Mouse (Mus musculus): ENCODE results near the gene Tuba1c. TPM values are rescaled to one million over a fixed set of nuclear protein-coding genes. Genes with fewer than 3 reads are reported as not detected.

Tuba1c gene
- polyA plus RNA-seq, 1 experiment from 2014 or later: 203 TPM

DNA sequence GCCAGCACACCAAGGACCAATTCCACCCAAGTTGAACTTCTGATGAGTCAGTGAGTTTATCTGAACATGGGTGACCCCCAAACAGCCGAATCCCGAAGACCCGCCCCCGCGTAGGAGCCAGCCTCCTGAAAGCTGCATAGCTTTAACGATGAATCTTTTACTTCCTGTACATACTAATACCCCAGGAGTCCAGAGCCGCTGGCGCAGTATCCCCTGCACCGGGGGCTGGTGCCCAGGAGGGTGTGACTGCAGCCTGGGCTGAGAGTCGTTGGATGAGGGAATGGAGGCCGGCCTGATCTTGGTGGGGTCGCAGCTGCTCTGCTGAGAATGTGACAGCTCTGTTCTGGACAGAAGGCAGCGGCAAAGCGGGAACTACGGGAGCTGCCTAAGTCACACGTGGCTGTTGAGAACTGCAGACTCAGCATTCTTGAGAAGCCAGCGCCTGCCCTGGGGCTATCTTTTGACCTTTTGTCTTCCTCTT, 28.2 kb upstream of the Tuba1c start:
- H3K4me3 ChIP-seq (ENCODE audit: low read depth, low read length): no peak overlapping the region
- H3K9me3 ChIP-seq (ENCODE audit: control insufficient read depth, low read depth, low read length): no peaks in the 10 kb centered on the region
- H3K27me3 ChIP-seq (ENCODE audit: control insufficient read depth, insufficient read depth, low read length): peaks cover 3% of the 10 kb centered on the region; the same call in 1 of the 2 replicates
- peaks cover 7% of the 10 kb centered on the region; the same call in 1 of the 2 replicates for H3K4me1 ChIP-seq (ENCODE audit: control insufficient read depth, insufficient read depth, low read length)
- H3K9ac ChIP-seq (replicated peaks; ENCODE audit: low read depth, low read length): no peak overlapping the region; the same call in 1 of the 2 replicates
- ATAC-seq (ENCODE audit: insufficient number of reproducible peaks, insufficient read depth, low FRiP score, low read depth): 0 out of 2 replicates have a peak, but pooled peaks have one; percentile 47
- 9% methylated on average over 17 of the region's 17 CpGs for WGBS
- peak overlapping the region; percentile 48 for H3K4me2 ChIP-seq (replicated peaks; ENCODE audit: low read depth, low read length)
- no peak overlapping the region; the same call in 1 of the 2 replicates for H3K27ac ChIP-seq (ENCODE audit: low read length)
- H3K36me3 ChIP-seq (ENCODE audit: control insufficient read depth, insufficient read depth, low read length): no peaks in the 10 kb centered on the region

DNA sequence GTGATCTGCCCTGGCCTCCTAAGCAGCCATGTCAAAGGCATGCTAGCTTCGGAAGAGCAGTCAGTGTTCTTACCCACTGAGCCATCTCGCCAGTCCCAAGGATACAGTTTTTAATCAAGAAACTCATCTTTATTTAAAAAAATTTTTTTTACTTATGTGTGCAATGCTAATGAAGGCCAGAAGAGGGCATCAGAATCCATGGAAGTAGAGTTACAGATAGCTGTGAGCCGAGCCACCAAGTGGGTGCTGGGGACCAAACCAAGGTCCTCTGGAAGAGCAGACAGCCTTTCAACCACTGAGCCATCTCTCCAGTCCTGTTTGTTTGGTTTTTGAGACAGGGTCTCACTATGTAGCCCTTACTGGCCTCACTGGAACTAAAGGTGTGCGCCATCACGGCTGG, 26.1 kb upstream of the Tuba1c start:
- 95% methylated on average over 5 of the region's 5 CpGs for WGBS
- H3K9ac ChIP-seq (replicated peaks; ENCODE audit: low read depth, low read length): no peak overlapping the region
- no peaks in the 10 kb centered on the region for H3K9me3 ChIP-seq (ENCODE audit: control insufficient read depth, low read depth, low read length)
- no peak for ATAC-seq (ENCODE audit: insufficient number of reproducible peaks, insufficient read depth, low FRiP score, low read depth)
- H3K4me3 ChIP-seq (ENCODE audit: low read depth, low read length): no peak overlapping the region
- H3K4me1 ChIP-seq (ENCODE audit: control insufficient read depth, insufficient read depth, low read length): peaks cover 7% of the 10 kb centered on the region; the same call in 1 of the 2 replicates
- H3K36me3 ChIP-seq (ENCODE audit: control insufficient read depth, insufficient read depth, low read length): no peaks in the 10 kb centered on the region
- no peak overlapping the region for H3K27ac ChIP-seq (ENCODE audit: low read length)
- H3K27me3 ChIP-seq (ENCODE audit: control insufficient read depth, insufficient read depth, low read length): peaks cover 3% of the 10 kb centered on the region; the same call in 1 of the 2 replicates
- no peak overlapping the region for H3K4me2 ChIP-seq (replicated peaks; ENCODE audit: low read depth, low read length)

- no peak for ATAC-seq (ENCODE audit: insufficient number of reproducible peaks, insufficient read depth, low FRiP score, low read depth)
- Histone ChIP-seq H3K27me3 (ENCODE audit: control insufficient read depth, insufficient read depth, low read length) (no peaks in the 10 kb centered on the region), H3K4me2 (replicated peaks; ENCODE audit: low read depth, low read length) (no peak overlapping the region), H3K27ac (ENCODE audit: low read length) (no peak overlapping the region), H3K9me3 (ENCODE audit: control insufficient read depth, low read depth, low read length) (no peaks in the 10 kb centered on the region), H3K36me3 (ENCODE audit: control insufficient read depth, insufficient read depth, low read length) (no peaks in the 10 kb centered on the region), H3K4me1 (ENCODE audit: control insufficient read depth, insufficient read depth, low read length) (no peaks in the 10 kb centered on the region), H3K4me3 (ENCODE audit: low read depth, low read length) (no peak overlapping the region), H3K9ac (replicated peaks; ENCODE audit: low read depth, low read length) (no peak overlapping the region)
- 54% methylated on average over 6 of the region's 6 CpGs for WGBS
These were observed 20.9 kb upstream of the Tuba1c start for GRCm38 (mm10) chr15:99008801-99009241.

DNA sequence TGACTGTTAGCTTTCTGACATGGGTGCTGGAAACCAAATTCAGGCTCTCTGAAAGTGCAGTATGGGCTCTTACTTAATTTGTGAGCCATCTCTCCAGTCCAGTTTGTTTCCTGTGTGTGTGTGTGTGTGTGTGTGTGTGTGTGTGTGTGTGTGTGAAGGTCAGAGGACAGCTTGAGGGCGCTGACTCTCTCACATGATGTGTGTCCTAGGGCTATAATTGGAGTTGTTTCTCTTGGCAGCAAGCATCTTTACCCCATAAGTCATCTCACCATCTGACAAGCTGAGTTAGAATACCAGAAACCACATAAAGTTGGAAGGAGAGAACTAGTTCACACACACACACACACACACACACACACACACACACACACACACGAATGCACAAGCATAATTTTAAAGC, 18.8 kb upstream of the Tuba1c start:
- Histone ChIP-seq H3K9ac (replicated peaks; ENCODE audit: low read depth, low read length) (no peak overlapping the region), H3K4me3 (ENCODE audit: low read depth, low read length) (no peak overlapping the region), H3K4me2 (replicated peaks; ENCODE audit: low read depth, low read length) (no peak overlapping the region), H3K36me3 (ENCODE audit: control insufficient read depth, insufficient read depth, low read length) (no peaks in the 10 kb centered on the region), H3K27ac (ENCODE audit: low read length) (no peak overlapping the region), H3K9me3 (ENCODE audit: control insufficient read depth, low read depth, low read length) (no peaks in the 10 kb centered on the region), H3K27me3 (ENCODE audit: control insufficient read depth, insufficient read depth, low read length) (no peaks in the 10 kb centered on the region), H3K4me1 (ENCODE audit: control insufficient read depth, insufficient read depth, low read length) (no peaks in the 10 kb centered on the region)
- WGBS: 83% methylated on average over 2 of the region's 2 CpGs
- no peak for ATAC-seq (ENCODE audit: insufficient number of reproducible peaks, insufficient read depth, low FRiP score, low read depth)

GRCm38 (mm10) chr15:99011946-99012345, 17.7 kb upstream of the Tuba1c start:
- no peaks in the 10 kb centered on the region for H3K4me1 ChIP-seq (ENCODE audit: control insufficient read depth, insufficient read depth, low read length)
- no peak for ATAC-seq (ENCODE audit: insufficient number of reproducible peaks, insufficient read depth, low FRiP score, low read depth)
- no peaks in the 10 kb centered on the region for H3K9me3 ChIP-seq (ENCODE audit: control insufficient read depth, low read depth, low read length)
- no peak overlapping the region for H3K27ac ChIP-seq (ENCODE audit: low read length)
- H3K36me3 ChIP-seq (ENCODE audit: control insufficient read depth, insufficient read depth, low read length): no peaks in the 10 kb centered on the region
- no peak overlapping the region for H3K4me3 ChIP-seq (ENCODE audit: low read depth, low read length)
- H3K4me2 ChIP-seq (replicated peaks; ENCODE audit: low read depth, low read length): no peak overlapping the region
- no peak overlapping the region for H3K9ac ChIP-seq (replicated peaks; ENCODE audit: low read depth, low read length)
- WGBS: 61% methylated on average over 3 of the region's 3 CpGs
- no peaks in the 10 kb centered on the region for H3K27me3 ChIP-seq (ENCODE audit: control insufficient read depth, insufficient read depth, low read length)

- no peaks in the 10 kb centered on the region for H3K36me3 ChIP-seq (ENCODE audit: control insufficient read depth, insufficient read depth, low read length)
- no peaks in the 10 kb centered on the region for H3K27me3 ChIP-seq (ENCODE audit: control insufficient read depth, insufficient read depth, low read length)
- no peaks in the 10 kb centered on the region for H3K9me3 ChIP-seq (ENCODE audit: control insufficient read depth, low read depth, low read length)
- H3K4me1 ChIP-seq (ENCODE audit: control insufficient read depth, insufficient read depth, low read length): no peaks in the 10 kb centered on the region
- WGBS: 50% methylated on average over 9 of the region's 9 CpGs
- no peak for ATAC-seq (ENCODE audit: insufficient number of reproducible peaks, insufficient read depth, low FRiP score, low read depth)
- no peak overlapping the region for H3K4me2 ChIP-seq (replicated peaks; ENCODE audit: low read depth, low read length)
- H3K9ac ChIP-seq (replicated peaks; ENCODE audit: low read depth, low read length): no peak overlapping the region
- no peak overlapping the region for H3K27ac ChIP-seq (ENCODE audit: low read length)
- no peak overlapping the region for H3K4me3 ChIP-seq (ENCODE audit: low read depth, low read length)
These were observed 15.1 kb upstream of the Tuba1c start for GRCm38 (mm10) chr15:99014496-99015030.

DNA sequence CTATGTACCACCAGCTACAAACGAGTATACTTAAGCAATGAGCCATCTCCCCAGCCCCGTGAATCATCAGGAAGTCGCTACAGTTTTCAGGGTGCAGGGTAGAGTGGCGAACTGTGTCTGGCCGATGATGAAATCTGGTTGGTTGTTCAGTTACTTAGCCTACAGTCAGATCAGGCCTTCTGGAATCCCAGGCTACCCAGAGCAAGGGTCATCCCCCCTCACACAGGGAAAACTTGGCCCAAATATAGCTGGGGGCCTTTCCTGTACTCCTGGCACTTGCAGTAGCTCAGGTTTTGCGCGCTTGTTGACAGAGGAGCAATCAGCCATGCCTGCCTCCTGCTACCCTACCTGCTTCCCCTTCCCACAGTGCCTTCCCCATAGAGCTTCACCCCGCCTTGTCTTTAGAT, 12.3 kb upstream of the Tuba1c start:
- Histone ChIP-seq H3K27ac (ENCODE audit: low read length) (no peak overlapping the region), H3K36me3 (ENCODE audit: control insufficient read depth, insufficient read depth, low read length) (no peaks in the 10 kb centered on the region), H3K27me3 (ENCODE audit: control insufficient read depth, insufficient read depth, low read length) (no peaks in the 10 kb centered on the region), H3K4me2 (replicated peaks; ENCODE audit: low read depth, low read length) (no peak overlapping the region), H3K4me3 (ENCODE audit: low read depth, low read length) (no peak overlapping the region), H3K4me1 (ENCODE audit: control insufficient read depth, insufficient read depth, low read length) (no peaks in the 10 kb centered on the region), H3K9me3 (ENCODE audit: control insufficient read depth, low read depth, low read length) (no peaks in the 10 kb centered on the region), H3K9ac (replicated peaks; ENCODE audit: low read depth, low read length) (no peak overlapping the region)
- 81% methylated on average over 8 of the region's 8 CpGs for WGBS
- ATAC-seq (ENCODE audit: insufficient number of reproducible peaks, insufficient read depth, low FRiP score, low read depth): no peak

- H3K4me1 ChIP-seq (ENCODE audit: control insufficient read depth, insufficient read depth, low read length): no peaks in the 10 kb centered on the region
- H3K9me3 ChIP-seq (ENCODE audit: control insufficient read depth, low read depth, low read length): no peaks in the 10 kb centered on the region
- no peak for ATAC-seq (ENCODE audit: insufficient number of reproducible peaks, insufficient read depth, low FRiP score, low read depth)
- H3K27me3 ChIP-seq (ENCODE audit: control insufficient read depth, insufficient read depth, low read length): no peaks in the 10 kb centered on the region
- H3K9ac ChIP-seq (replicated peaks; ENCODE audit: low read depth, low read length): no peak overlapping the region
- no peak overlapping the region for H3K27ac ChIP-seq (ENCODE audit: low read length)
- 69% methylated on average over 9 of the region's 9 CpGs for WGBS
- H3K36me3 ChIP-seq (ENCODE audit: control insufficient read depth, insufficient read depth, low read length): no peaks in the 10 kb centered on the region
- no peak overlapping the region for H3K4me3 ChIP-seq (ENCODE audit: low read depth, low read length)
- H3K4me2 ChIP-seq (replicated peaks; ENCODE audit: low read depth, low read length): no peak overlapping the region
These were observed 11.7 kb upstream of the Tuba1c start for GRCm38 (mm10) chr15:99017986-99018385.

DNA sequence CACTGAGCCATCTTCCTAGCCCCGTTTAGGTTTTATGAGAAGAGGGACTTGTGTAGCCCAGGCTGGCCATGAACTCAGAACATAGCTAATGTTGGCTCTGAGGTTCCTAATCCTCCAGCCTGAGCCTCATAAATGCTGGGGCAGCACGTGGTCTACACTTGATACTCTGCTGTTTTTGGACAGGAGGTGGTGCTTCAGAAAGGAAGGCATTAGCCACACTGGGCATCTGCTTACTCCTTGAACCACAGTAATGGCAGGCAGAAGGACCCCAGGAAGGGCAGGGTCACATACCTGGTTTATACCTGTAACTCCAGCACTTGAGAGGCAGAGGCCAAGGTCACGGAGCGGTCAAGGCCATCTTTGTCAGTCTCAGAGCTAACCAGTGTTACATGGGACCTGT, 11.1 kb upstream of the Tuba1c start:
- ATAC-seq (ENCODE audit: insufficient number of reproducible peaks, insufficient read depth, low FRiP score, low read depth): no peak
- WGBS: 82% methylated on average over 4 of the region's 4 CpGs
- H3K4me1 ChIP-seq (ENCODE audit: control insufficient read depth, insufficient read depth, low read length): no peaks in the 10 kb centered on the region
- H3K4me2 ChIP-seq (replicated peaks; ENCODE audit: low read depth, low read length): no peak overlapping the region; the same call in 1 of the 2 replicates
- no peaks in the 10 kb centered on the region for H3K36me3 ChIP-seq (ENCODE audit: control insufficient read depth, insufficient read depth, low read length)
- no peak overlapping the region for H3K4me3 ChIP-seq (ENCODE audit: low read depth, low read length)
- no peaks in the 10 kb centered on the region for H3K9me3 ChIP-seq (ENCODE audit: control insufficient read depth, low read depth, low read length)
- no peak overlapping the region for H3K27ac ChIP-seq (ENCODE audit: low read length)
- H3K9ac ChIP-seq (replicated peaks; ENCODE audit: low read depth, low read length): no peak overlapping the region
- H3K27me3 ChIP-seq (ENCODE audit: control insufficient read depth, insufficient read depth, low read length): no peaks in the 10 kb centered on the region
